Mouse (Mus musculus) left cerebral cortex, postnatal 10 days (tissue): Measurements from ENCODE around the gene Trim63. TPM values are rescaled to one million over a fixed set of nuclear protein-coding genes. Genes with fewer than 3 reads are reported as not detected.

Experiments used
- total RNA-seq, 2 experiments: library from RNA; stranded (reverse); gene quantifications; 2 replicates each; pipeline ENCODE4 v1.2.3; 2021

The Trim63 gene
- total RNA-seq, 2 experiments from 2014 or later = 0.66 to 0.87 TPM

Other genes with a start within 250 kb of the Trim63 start
- gene Cd52, start 220.0 kb upstream of the Trim63 start, total RNA-seq = 1 to 10 TPM; 1.3 to 1.6 TPM
- 10 to 100 TPM; 22.6 to 24.9 TPM for gene Ubxn11, start 212.6 kb upstream of the Trim63 start, total RNA-seq
- 100 to 1,000 TPM; 217 to 225 TPM for gene Sh3bgrl3, start 186.3 kb upstream of the Trim63 start, total RNA-seq
- gene Cep85, start 128.0 kb upstream of the Trim63 start, total RNA-seq = 10 to 100 TPM in 1 of 2 experiments, 1 to 10 TPM in 1; 9.2 to 10.9 TPM
- gene Gm7534, start 112.1 kb upstream of the Trim63 start, total RNA-seq = not detected
- gene Catsper4, start 87.7 kb upstream of the Trim63 start, total RNA-seq = not detected
- gene Cnksr1, start 76.7 kb upstream of the Trim63 start, total RNA-seq = under 1 TPM; 0.24 to 0.61 TPM
- gene E130218I03Rik, start 71.5 kb upstream of the Trim63 start, total RNA-seq = not detected
- gene Zfp593, start 69.5 kb upstream of the Trim63 start, total RNA-seq = 10 to 100 TPM; 13.4 to 13.7 TPM
- not detected for gene Gm30191, start 68.2 kb upstream of the Trim63 start, total RNA-seq
- 1 to 10 TPM; 3.3 to 3.7 TPM for gene Grrp1, start 61.0 kb upstream of the Trim63 start, total RNA-seq
- gene Pdik1l, start 27.2 kb upstream of the Trim63 start, total RNA-seq = 10 to 100 TPM; 26.1 to 26.2 TPM
- not detected for gene Slc30a2, start 28.1 kb downstream of the Trim63 start, total RNA-seq
- 10 to 100 TPM; 29.6 to 31.2 TPM for gene Extl1, start 68.7 kb downstream of the Trim63 start, total RNA-seq
- gene Pafah2, start 81.2 kb downstream of the Trim63 start, total RNA-seq = 10 to 100 TPM; 11.3 to 12.9 TPM
- 1,000 to 10,000 TPM; 1,910 to 2,141 TPM for gene Stmn1, start 153.2 kb downstream of the Trim63 start, total RNA-seq
- gene Paqr7, start 181.6 kb downstream of the Trim63 start, total RNA-seq = 10 to 100 TPM; 44.2 to 51.7 TPM
- 1 to 10 TPM in 1 of 2 experiments, under 1 TPM in 1; 0.88 to 1.0 TPM for gene Aunip, start 195.9 kb downstream of the Trim63 start, total RNA-seq
- 10 to 100 TPM; 82.8 to 84.5 TPM for gene Mtfr1l, start 220.3 kb downstream of the Trim63 start, total RNA-seq
- 10 to 100 TPM; 17.6 to 19.7 TPM for gene Selenon, start 237.0 kb downstream of the Trim63 start, total RNA-seq